Mouse (Mus musculus) spleen, adult 18-20 months (tissue): ENCODE results near the gene Atp8b4.
"Not testable (repeated sequence)": the region's sequence is repeated elsewhere in the genome, so short reads cannot be mapped to it uniquely, and the experiment has no call there.

Experiments
- DNase-seq, 2 experiments: peaks; one replicate each; pipeline ENCODE4 v3.0.0; 2022; ENCODE audit warnings: mixed read lengths in 2 of 2

The Atp8b4 gene

GRCm38 (mm10) chr2:126495832-126496695, 4.4 kb downstream of the Atp8b4 start:
- DNase-seq = no peak

GRCm38 (mm10) chr2:126495230-126495629, 5.2 kb downstream of the Atp8b4 start:
- DNase-seq = no peak

DNA sequence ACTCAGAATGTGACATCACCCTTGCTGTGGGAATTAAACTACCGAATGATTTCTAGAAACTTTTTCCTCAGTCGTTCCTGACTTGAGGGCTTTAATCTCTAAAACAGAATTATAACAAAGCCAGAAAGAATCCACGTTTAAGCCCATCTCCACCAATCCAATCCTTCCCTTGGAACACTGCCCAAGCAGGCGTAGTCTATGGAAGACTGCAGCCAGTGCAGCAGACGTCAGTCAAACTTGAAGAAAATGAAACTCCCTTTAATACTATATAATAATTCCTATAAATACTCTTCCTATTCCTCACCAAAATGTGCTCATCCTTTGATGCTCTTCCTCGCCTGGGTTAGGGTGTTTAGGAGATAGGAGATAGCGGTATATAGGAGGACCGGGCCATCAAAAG, 7.2 kb downstream of the Atp8b4 start:
- no peak for DNase-seq

- no peak for DNase-seq
Measured at GRCm38 (mm10) chr2:126492713-126493112, 7.8 kb downstream of the Atp8b4 start.

DNA sequence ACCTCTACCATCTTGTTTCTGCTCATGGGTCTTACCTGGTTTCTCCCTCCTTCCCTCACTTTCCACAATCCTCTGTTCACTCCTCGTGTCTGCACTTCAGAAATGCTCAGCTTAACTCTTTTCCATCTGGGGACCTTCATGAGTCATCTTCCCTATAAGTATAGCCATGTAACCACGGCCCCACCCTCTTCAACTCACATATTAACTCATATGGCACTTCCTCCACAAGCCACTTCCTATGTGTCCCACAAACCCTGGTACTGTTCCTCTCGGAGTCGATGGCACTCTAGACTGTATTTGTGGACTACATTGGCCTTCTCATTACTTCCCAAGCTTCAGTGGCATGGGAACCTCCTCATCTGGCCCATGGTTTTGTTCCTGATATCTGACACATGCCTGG, 9.0 kb downstream of the Atp8b4 start:
- no peak for DNase-seq

GRCm38 (mm10) chr2:126490573-126490972, 9.9 kb downstream of the Atp8b4 start:
- no peak for DNase-seq

DNA sequence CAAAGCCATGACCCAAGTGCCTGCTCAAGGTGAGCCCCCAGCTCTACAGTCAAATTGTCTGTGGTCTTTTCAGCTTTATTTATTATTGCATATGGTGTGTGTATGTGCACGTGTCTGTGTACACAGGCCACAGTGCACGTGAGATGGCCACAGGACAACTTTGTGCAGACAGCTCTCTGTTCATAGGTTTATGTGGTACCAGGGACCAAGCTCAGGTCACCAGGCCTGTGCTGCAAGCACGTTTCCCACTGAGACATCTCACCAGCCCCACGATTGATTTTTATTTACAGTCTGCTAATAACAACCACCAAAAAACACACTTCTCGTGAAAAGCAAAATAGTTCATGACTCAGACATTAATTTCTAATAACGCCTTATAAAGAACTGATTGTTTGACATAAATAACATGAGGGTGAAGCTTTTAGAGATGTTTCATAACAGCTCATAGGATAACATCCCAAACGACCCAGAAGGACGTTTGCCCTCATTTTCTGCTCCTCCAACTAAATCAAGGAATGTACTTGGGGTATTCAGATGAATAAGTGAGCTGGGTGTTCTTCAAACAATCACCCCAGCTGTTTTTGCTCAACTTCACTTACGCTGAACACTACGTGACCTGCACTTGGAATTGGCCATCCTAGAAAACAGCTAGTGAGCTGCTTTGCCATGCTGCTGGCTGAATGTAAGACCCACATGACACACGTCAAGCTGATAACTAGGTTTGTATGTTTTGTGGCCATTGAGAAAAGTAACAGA, 15.0 kb downstream of the Atp8b4 start:
- no peak for DNase-seq

DNA sequence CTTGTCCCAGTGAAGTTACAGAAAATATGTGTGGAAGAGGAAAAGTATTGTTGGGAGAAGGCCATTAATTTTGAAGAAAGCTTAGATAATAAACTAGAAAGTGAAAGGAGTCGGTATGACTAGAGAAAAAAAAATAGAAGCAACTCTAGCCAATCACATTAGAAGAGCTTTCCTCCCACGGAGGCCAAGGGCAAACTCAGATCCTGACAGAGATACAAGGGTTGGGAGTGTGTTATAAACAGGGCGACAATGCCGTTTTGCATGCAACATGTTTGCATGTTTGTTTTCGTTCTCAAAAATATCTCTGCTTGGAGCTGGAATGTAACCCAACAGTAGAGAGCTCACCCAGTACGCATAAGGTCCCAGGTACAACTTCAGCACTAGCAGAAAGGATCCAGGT, 17.1 kb downstream of the Atp8b4 start:
- DNase-seq = no peak

GRCm38 (mm10) chr2:126477556-126477955, 22.9 kb downstream of the Atp8b4 start:
- no peak for DNase-seq

- no peak for DNase-seq
Measured at GRCm38 (mm10) chr2:126475681-126476410, 24.6 kb downstream of the Atp8b4 start.

DNA sequence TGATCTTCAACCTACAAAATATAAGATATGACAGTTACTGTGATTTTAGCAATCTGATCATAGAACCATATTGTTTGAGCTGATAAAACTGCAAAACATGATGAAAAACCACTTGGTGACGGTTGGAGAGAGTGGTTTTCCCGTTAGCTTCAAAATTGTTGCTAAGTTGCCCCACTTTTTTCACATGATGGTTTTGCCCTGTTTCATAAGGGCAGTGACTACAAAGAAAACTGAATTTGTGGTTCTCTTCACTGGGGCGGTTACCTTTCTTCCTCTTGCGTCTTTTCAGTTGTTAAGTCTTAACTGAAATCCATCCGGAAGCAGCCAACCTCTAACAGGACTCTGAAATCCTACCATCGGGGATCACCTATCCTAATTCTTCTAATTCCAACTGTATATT, 26.5 kb downstream of the Atp8b4 start:
- no peak for DNase-seq

DNA sequence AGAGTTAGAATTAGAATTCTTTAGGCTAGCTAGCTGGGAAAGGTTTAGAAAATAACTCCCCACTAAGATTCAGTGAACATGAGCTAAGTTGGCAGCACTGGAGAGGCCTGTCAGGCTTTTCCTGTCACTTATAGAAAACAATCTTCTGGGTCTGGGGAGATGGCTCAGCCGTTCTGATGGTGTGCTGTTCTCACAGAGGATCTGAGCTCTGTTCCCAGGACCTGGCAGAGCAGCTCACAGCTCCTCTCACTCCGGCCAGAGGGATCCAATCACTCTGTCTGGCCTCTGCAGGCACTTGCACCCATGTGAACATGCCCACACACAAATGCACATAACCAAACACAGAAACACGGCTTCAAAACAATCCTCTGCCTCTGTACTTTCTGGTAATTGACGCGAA, 27.6 kb downstream of the Atp8b4 start:
- DNase-seq = no peak

DNA sequence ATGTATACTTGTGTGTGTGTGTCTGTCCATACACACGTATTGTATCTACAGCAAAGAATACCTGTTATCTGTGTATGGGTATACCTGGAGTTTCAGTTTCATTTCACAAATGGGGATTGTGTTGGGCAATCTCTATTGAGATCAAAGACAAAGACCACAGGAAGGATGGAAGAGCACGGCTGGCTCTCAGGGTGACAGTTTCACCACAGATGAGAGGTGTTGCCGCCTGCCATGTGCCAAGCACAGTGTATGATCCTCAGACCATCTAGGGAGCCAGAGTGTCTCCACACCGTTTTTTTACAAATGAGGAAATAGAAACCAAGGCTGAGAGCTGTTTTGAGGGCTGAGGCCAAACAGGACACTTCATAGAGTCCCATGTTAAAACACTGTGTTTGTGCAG, 32.7 kb downstream of the Atp8b4 start:
- DNase-seq = no peak

DNA sequence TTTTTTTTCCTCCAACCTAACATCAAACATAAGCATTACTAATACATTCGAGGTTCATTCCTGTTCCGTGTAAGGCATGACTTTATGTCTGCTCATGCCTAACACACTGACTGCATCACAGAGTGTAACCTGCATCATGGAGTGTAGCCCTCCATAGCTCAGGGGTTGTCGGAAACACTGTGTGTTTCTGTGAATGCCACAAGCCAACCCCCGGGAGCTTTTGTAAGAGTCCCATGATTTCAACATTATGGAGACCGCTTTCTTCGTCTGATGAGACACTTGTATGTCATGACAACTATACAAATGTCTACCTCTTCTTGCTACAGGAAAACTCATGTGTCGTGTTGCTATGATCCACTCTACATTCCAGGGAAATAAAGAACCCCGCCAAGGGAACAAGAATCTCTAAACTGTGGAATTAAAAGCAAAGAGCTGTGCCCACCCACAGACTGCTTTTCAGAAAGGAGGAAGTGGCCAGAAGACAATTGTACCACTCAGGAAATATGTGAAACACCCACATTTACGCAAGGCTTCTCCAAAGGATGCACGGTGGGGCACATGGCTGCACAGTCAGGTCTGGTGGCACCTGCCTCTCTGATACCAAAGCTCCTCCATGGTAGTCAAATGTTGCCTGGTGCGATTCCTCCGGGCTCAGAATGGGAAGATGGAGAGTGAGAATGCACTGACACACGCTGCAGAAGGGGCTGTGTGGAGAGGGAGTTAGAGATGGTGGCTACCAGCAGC, 33.9 kb downstream of the Atp8b4 start:
- DNase-seq = no peak

GRCm38 (mm10) chr2:126458661-126459060, 41.8 kb downstream of the Atp8b4 start:
- DNase-seq = no peak

GRCm38 (mm10) chr2:126457759-126458158, 42.7 kb downstream of the Atp8b4 start:
- not testable (repeated sequence) for DNase-seq

- no peak for DNase-seq
Measured at GRCm38 (mm10) chr2:126450937-126451302, 49.6 kb downstream of the Atp8b4 start.

GRCm38 (mm10) chr2:126450210-126450936, 50.1 kb downstream of the Atp8b4 start:
- no peak for DNase-seq

GRCm38 (mm10) chr2:126445039-126445438, 55.4 kb downstream of the Atp8b4 start:
- no peak for DNase-seq

DNA sequence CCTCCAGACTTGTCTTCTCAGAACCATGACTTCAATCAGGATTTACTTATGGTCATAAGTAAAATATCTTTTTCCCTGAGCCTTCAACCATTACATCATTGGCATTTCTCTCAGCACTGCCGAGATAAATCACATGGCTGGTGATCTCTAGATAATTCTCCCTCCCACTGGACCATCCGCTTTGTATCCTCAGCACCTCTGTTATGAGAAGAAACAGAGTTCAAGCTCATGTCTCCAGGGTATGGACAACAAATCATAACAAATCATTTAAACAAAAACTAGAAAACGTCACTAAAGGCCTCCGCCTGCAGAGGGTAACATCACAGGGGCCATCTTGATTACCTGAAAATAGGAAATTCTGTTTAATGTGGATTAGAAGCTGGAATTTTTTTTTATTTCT, 58.9 kb downstream of the Atp8b4 start:
- no peak for DNase-seq

DNA sequence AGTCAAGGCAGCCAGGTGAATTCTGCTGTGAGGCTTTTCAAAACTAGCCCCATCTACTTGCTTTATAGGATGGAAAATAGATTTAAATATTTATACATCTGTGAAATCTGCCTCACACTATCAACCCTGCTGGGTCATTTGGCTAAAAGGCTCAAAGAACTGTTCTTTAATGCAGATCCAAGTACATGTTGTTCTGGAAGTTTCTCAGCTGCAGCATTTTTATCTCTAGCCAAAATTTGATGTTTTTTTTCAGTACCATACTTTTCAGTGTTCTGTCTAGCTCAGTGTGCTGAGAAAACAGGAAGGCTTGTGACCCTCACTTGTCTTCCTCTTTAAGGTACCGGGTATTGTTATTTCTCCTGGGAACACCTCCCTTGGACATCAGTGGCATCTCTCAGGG, 65.8 kb downstream of the Atp8b4 start:
- DNase-seq = no peak

- no peak for DNase-seq
Measured at GRCm38 (mm10) chr2:126434305-126434704, 66.2 kb downstream of the Atp8b4 start.
